Mouse (Mus musculus) forebrain, embryonic 15.5 days (tissue): ENCODE results near the gene Eci3. TPM values are rescaled to one million over a fixed set of nuclear protein-coding genes. Genes with fewer than 3 reads are reported as not detected.
A peak's percentile ranks its signal among the peaks of the same experiment; 100 is the strongest.
"Not testable (repeated sequence)": the region's sequence is repeated elsewhere in the genome, so short reads cannot be mapped to it uniquely, and the experiment has no call there.

ENCODE experiments used
- ATAC-seq: fragments of 200-750 bp; cut with Nextera tagmentation; replicated peaks from 2 replicates; pipeline ENCODE4 v1.8.0; 2017; ENCODE audit warnings: mild to moderate bottlenecking, moderate TSS enrichment, moderate library complexity
- H3K27ac ChIP-seq: fragments of 300-500 bp; sonication (generic); replicated peaks from 2 replicates; pipeline ENCODE4 v1.5.1; 2015; ENCODE audit warnings: mild to moderate bottlenecking, inconsistent platforms
- H3K27me3 ChIP-seq: fragments of 300-500 bp; sonication (generic); 2 replicates; pipeline ENCODE4 v1.6.1; 2015; ENCODE audit warnings: inconsistent platforms
- H3K36me3 ChIP-seq: fragments of 300-500 bp; sonication (generic); 2 replicates; pipeline ENCODE4 v1.6.1; 2015; ENCODE audit warnings: mild to moderate bottlenecking, inconsistent platforms
- H3K4me1 ChIP-seq: fragments of 300-500 bp; sonication (generic); 2 replicates; pipeline ENCODE4 v1.6.1; 2015; ENCODE audit warnings: inconsistent platforms
- H3K4me2 ChIP-seq: fragments of 300-500 bp; sonication (generic); replicated peaks from 2 replicates; pipeline ENCODE4 v1.6.1; 2015; ENCODE audit warnings: mild to moderate bottlenecking, inconsistent platforms
- H3K4me3 ChIP-seq: fragments of 300-500 bp; sonication (generic); 2 replicates; pipeline ENCODE4 v1.5.1; 2015; ENCODE audit warnings: mild to moderate bottlenecking, inconsistent platforms
- H3K9ac ChIP-seq: fragments of 300-500 bp; sonication (generic); replicated peaks from 2 replicates; pipeline ENCODE4 v1.6.1; 2015; ENCODE audit warnings: mild to moderate bottlenecking, inconsistent platforms
- H3K9me3 ChIP-seq: fragments of 300-500 bp; sonication (generic); 2 replicates; pipeline ENCODE4 v1.6.1; 2016; ENCODE audit warnings: inconsistent platforms
- WGBS: fragments of 180-500 bp; shearing (Covaris S2); methylation state at CpG from one replicate; pipeline ENCODE4 v1.1.7; 2015; ENCODE audit warnings: mixed read lengths; 5-methylcytosine and 5-hydroxymethylcytosine counted together
- polyA plus RNA-seq: library from polyadenylated mRNA; unstranded; fragments of >200 nt; fragmentation: Nextera tagmentation; extraction: Ambion mirVana; gene quantifications from 2 replicates; pipeline ENCODE4 v1.2.1, GENCODE M21; 2015

Gene Eci3
- polyA plus RNA-seq, 1 experiment from 2014 or later: 0.15 TPM

DNA sequence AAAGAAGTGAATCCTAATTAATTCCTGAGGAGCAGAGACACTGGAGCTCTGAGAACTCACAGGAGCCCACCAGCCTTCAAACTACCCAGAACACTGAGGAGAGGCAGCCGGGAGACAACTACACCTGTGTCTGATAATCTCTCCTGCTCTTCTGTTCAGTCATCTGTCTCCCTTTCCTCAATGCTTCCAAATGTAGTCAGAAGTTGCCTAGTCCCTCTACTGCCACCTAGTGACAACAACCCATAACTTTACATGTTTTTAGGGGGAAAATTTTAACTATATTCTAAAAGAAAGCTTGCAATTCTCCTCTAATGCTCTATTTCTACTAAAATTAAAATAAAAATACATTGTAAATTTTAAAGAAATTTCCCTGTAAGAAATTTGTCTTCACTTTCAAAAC lies 9.5 kb upstream of the Eci3 start:
- no peaks in the 10 kb centered on the region for H3K9me3 ChIP-seq
- 43% methylated on average over 1 of the region's 1 CpGs for WGBS

DNA sequence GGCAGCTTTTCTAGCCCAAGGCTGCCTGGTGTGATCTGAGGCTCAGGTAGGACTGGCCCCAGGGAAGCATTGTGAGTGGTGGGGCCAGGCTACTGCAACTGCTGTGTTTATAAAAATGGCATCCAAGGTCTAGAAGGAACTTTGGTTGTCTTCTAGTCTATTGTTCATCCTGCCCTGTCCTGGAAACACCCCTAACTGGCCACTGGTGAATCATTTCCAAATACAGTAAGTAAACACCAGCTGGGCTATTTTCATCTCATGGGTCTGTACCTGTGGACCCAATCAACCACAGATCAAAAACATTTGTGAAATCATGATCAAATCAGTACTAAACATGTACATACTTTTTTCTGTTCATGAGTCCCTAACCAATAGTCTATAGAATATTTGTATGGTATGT lies 8.8 kb upstream of the Eci3 start:
- not testable (repeated sequence) for H3K4me1 ChIP-seq, H3K9ac ChIP-seq, ATAC-seq, H3K4me2 ChIP-seq, H3K9me3 ChIP-seq, H3K27me3 ChIP-seq, H3K27ac ChIP-seq, H3K4me3 ChIP-seq
- H3K36me3 ChIP-seq: peaks cover 10% of the 10 kb centered on the region

More for the DNA sequence above, 9.5 kb upstream of the Eci3 start:
- Histone ChIP-seq H3K9ac (no peak overlapping the region), H3K27me3 (no peaks in the 10 kb centered on the region), H3K36me3 (peaks cover 17% of the 10 kb centered on the region), H3K4me1 (no peaks in the 10 kb centered on the region), H3K4me2 (no peak overlapping the region), H3K27ac (no peak overlapping the region), H3K4me3 (no peak overlapping the region)
- ATAC-seq: no peak

DNA sequence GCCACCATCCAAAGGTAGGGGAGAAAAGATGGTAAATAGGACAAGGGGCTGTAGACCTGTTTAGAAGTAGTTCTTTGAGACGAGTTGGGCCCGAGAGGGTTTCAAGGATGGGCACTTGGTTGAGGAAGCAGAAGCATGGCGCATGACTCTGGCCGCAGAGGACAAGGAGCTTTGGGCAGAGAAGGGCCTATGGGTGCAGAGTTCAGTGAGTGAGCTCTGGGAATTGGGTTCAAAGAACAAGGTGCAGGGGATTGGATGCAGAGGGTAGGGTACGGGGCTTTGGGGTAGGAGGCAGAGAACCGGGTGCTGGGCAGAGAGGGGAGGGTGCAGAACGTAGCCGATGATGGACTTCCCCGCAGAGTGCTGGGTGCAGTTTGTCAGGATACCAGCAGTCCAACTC lies 2.0 kb upstream of the Eci3 start:
- WGBS: 75% methylated on average over 9 of the region's 9 CpGs
- H3K27ac ChIP-seq, H3K4me2 ChIP-seq, H3K4me3 ChIP-seq, H3K36me3 ChIP-seq, H3K27me3 ChIP-seq, H3K9me3 ChIP-seq, ATAC-seq, H3K9ac ChIP-seq: not testable (repeated sequence)
- H3K4me1 ChIP-seq: peaks cover 17% of the 10 kb centered on the region

DNA sequence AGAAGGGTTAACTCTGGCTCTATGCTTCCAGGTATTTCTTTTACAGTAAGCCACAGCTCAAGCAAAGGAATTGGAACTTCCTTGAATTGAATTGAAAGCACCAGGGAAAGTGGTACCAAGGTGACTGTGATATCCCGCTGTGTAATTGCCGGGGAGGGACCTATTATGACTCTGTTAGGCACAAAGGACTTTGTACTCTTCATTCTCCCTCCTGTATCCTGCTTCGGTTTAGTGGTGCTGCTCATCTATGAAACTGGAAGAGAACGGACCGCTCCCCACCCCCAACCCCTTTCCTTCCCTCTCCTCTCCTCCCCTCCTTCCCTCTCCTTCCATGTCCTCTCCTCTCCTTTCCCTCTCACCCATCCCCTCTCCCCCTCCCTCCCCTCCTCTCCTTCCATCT lies 1.3 kb upstream of the Eci3 start:
- 5% methylated on average over 5 of the region's 5 CpGs for WGBS
- no peaks in the 10 kb centered on the region for H3K9me3 ChIP-seq
- ATAC-seq: no peak
- no peak overlapping the region for H3K27ac ChIP-seq
- H3K36me3 ChIP-seq: no peaks in the 10 kb centered on the region
- peak overlapping the region; percentile 65 for H3K4me2 ChIP-seq
- peak overlapping the region; percentile 39 for H3K4me3 ChIP-seq
- peaks cover 9% of the 10 kb centered on the region; the same call in 1 of the 2 replicates for H3K27me3 ChIP-seq
- no peak overlapping the region for H3K9ac ChIP-seq
- H3K4me1 ChIP-seq: peaks cover 17% of the 10 kb centered on the region

DNA sequence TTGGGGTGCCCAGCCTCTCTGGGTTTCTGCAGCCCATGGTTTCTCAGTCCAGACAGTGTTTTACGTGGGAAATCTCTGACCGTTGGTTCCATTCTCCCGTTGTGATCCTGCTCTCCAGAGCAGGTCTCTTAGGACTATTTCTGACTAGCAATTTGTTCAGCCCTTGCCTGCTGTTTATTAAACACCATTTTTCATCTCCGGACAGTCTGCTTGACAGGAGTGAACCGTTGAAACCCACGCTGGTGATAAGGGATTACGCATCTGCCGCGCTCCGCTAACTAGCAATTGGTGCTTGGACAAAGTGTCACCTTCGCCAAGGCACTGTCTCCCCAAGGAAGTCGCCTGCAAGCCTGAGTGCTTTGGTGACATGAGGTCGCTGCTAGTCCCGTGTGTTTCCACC lies 809 bp upstream of the Eci3 start:
- H3K36me3 ChIP-seq: no peaks in the 10 kb centered on the region
- 5% methylated on average over 14 of the region's 14 CpGs for WGBS
- H3K27me3 ChIP-seq: peaks cover 9% of the 10 kb centered on the region; the same call in 1 of the 2 replicates
- peak overlapping the region; percentile 65 for H3K4me2 ChIP-seq
- peak overlapping the region; percentile 24; the same call in 1 of the 2 replicates for H3K9ac ChIP-seq
- H3K4me3 ChIP-seq: peak overlapping the region; percentile 39
- ATAC-seq: no peak
- no peaks in the 10 kb centered on the region for H3K9me3 ChIP-seq
- H3K27ac ChIP-seq: no peak overlapping the region
- peaks cover 17% of the 10 kb centered on the region for H3K4me1 ChIP-seq

DNA sequence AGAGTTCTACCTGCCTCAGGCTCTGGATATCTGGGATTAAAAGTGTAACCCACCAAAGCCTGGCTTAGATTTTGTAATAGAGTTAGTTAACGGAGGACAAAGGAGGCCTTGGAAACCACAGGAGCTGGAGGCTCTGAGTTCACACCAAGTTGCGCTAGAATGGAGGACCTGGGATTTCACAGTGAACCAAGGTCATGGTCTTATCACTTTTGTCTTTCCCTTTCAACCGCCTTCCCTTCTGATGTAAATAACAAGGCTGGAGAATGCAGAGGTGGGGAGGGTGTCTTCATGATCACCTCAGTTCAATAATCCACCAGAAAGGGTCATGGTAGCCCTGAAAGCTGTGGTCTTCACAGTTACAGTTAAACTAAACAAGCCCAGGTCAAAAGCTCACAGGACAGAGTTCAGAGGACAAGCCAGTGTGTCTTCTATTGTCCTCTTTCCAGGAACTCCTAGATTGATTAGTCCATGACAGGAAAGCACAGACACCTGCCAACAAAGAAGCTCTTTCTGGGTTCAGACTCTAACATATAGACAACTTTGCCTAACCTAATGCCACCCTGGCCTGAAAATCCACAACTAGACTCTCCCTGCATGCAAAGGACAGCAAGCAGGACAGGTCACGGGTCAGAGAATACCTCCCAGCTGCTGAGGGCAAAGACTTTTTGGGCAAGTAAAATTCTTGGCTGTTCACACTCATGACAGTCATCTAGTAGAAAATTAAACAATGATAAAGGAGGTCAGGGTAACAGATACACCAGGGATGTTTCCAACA lies 2.4 kb downstream of the Eci3 start:
- no peak for ATAC-seq
- Histone ChIP-seq H3K36me3 (no peaks in the 10 kb centered on the region), H3K9ac (no peak overlapping the region), H3K4me3 (no peak overlapping the region), H3K9me3 (no peaks in the 10 kb centered on the region), H3K4me1 (peaks cover 17% of the 10 kb centered on the region), H3K27ac (no peak overlapping the region), H3K4me2 (no peak overlapping the region), H3K27me3 (peaks cover 9% of the 10 kb centered on the region; the same call in 1 of the 2 replicates)
- 92% methylated on average over 4 of the region's 4 CpGs for WGBS

DNA sequence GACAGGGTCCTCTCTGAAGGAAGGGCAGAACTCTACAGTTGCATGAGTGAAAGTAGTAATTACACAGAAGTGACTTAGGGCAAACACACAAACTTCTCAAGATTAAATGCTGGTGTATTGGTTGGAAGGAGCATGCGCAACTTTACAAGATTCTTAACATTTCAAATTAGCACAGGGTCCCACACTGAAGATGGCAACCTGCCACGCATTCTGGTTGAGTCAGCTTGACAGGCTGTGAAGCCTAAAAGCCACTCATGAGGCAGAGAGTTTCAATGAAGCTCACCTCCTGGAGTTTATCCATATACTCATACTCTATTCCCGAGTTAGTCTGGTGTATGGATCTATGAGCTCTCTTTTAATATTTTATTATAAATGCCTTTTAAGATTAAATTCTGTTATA lies 5.5 kb downstream of the Eci3 start:
- H3K4me1 ChIP-seq, H3K4me3 ChIP-seq, H3K9ac ChIP-seq, H3K27ac ChIP-seq, H3K27me3 ChIP-seq, H3K36me3 ChIP-seq, H3K4me2 ChIP-seq, H3K9me3 ChIP-seq, ATAC-seq: not testable (repeated sequence)
- 74% methylated on average over 3 of the region's 3 CpGs for WGBS

DNA sequence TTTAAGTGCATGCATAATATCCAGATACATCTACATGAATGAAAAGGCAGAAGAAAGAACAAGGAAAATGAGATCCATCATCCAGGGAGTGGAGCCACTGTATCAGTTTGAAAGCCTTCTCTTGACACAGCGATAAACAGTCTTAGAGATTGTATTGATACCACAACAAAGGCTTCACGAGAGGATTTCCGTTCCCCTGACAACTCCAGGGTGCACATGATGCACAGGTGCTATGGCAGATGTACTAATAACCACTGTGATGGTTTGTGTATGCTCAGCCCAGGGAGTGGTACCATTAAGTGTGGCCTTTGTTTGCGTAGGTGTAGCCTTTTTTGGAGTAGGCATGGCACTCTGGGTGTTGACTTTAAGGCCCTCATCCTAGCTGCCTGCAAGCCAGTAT lies 6.7 kb downstream of the Eci3 start:
- no peak for ATAC-seq
- H3K9ac ChIP-seq: no peak overlapping the region
- no peak overlapping the region for H3K4me3 ChIP-seq
- no peaks in the 10 kb centered on the region for H3K27me3 ChIP-seq
- H3K9me3 ChIP-seq: no peaks in the 10 kb centered on the region
- no peak overlapping the region for H3K27ac ChIP-seq
- WGBS: 86% methylated on average over 4 of the region's 4 CpGs
- no peaks in the 10 kb centered on the region for H3K4me1 ChIP-seq
- no peak overlapping the region for H3K4me2 ChIP-seq
- no peaks in the 10 kb centered on the region for H3K36me3 ChIP-seq

DNA sequence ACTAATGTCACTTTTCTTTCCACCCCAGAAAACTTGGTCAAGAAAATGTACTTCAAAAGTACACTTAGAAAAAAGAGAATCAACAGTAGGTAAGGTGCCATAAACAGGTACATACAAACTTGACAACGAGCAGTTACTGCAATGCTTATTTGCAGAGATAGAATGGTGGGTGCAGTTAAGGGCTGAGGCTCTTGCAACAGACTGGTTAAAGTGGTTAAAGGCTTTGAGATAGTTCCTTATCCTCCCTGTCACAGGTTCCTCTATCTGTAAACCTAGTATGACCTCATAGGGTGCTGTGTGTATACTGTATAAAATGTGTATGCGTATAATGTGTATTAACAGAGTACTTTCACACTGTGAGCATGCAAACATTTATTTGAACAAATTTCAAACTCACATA lies 12.2 kb downstream of the Eci3 start:
- not testable (repeated sequence) for H3K9me3 ChIP-seq, H3K4me3 ChIP-seq, H3K9ac ChIP-seq, ATAC-seq, H3K4me2 ChIP-seq, H3K27me3 ChIP-seq, H3K36me3 ChIP-seq, H3K4me1 ChIP-seq, H3K27ac ChIP-seq
- WGBS: 95% methylated on average over 2 of the region's 2 CpGs

DNA sequence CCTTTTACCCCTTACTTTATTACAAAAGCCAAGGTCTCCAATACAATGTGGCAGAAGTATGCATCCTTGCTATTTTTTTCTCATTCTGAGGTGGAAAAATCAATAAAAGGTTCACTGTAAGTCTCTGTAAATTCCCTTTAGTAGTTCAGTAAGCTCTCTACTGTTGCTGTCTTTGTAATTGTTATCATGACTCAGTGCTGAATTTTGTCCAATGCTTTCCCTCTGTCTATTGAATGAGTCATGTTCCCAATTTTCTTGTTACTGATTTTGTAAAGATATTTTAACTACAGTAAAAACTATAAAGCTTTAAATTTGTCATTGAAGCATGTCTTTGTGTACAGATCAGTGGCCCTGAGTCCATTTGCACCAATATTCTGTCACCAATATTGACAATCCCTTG lies 21.2 kb downstream of the Eci3 start:
- no peaks in the 10 kb centered on the region for H3K9me3 ChIP-seq
- no peak overlapping the region for H3K4me3 ChIP-seq
- ATAC-seq: no peak
- no peak overlapping the region for H3K4me2 ChIP-seq
- no peak overlapping the region for H3K27ac ChIP-seq
- H3K4me1 ChIP-seq: no peaks in the 10 kb centered on the region
- H3K36me3 ChIP-seq: no peaks in the 10 kb centered on the region
- no peak overlapping the region for H3K9ac ChIP-seq
- no peaks in the 10 kb centered on the region for H3K27me3 ChIP-seq

DNA sequence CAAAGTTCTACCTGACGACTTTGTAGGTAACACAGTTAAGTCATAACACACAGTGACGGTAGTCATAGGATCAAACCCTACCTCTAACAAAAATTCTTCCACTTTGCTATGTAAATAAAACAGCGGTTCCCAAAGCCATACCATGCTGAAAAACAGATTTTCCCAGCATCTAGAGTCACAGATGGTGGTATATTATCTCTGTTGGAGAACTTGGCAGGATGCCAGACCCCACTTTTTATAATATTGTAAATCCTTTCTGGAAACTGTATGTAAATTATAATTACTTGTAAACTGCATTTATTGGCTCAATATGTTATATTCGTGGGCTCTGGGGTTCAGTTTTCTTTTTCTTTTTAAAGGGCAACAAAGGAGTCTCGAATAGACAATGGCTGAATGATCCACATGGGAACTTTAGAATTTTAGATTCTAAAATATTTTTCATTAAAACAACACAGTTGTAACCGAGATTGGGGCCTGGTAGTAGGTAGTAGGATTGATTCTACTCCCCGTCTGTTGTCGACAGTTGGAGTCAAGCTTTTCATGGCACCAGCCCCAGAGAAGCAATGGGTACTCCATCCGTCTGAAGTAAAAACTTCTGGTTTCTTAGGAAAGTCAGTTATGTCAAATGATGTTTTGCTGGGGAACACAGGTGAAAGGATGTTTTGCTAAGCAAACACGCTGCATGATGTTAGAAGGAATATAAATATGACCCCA lies 28.5 kb downstream of the Eci3 start:
- 55% methylated on average over 10 of the region's 10 CpGs for WGBS
- Histone ChIP-seq H3K4me2 (no peak overlapping the region), H3K9me3 (no peaks in the 10 kb centered on the region), H3K27me3 (no peaks in the 10 kb centered on the region), H3K4me1 (no peaks in the 10 kb centered on the region), H3K9ac (no peak overlapping the region), H3K27ac (peak overlapping the region; percentile 32; the same call in 1 of the 2 replicates), H3K36me3 (no peaks in the 10 kb centered on the region), H3K4me3 (no peak overlapping the region)
- ATAC-seq: peak; percentile 76

DNA sequence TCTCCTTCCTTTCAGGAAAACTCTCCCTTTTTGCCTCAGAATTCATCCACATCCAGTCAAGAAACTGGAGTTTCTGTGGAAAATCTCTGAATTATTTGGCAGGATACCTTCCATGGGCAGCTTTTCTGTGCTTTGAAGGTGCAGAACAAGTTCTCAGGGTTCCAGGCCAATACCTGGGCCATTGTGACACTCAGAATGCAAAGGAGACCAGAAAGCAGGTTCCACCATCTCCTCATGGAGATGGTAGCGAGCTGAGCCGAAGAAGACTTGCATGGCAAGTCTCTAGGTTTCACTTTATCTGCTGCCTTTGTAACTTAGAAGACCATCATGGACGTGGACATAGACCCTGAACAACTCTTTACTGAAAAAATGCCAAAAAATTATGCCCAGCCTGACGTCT lies 39.4 kb downstream of the Eci3 start, which contains the start of the genes Fam217a and 4933417A18Rik:
TSS of gene Fam217a (minus strand) at position 101 of the 400 bp plus-strand sequence.
TSS of gene 4933417A18Rik (plus strand) at position 200 of the 400 bp plus-strand sequence.
- Histone ChIP-seq H3K27ac (no peak within 1 kb of the TSS), H3K36me3 (no peaks in the 10 kb centered on the region), H3K9me3 (no peaks in the 10 kb centered on the region), H3K9ac (no peak within 1 kb of the TSS), H3K4me1 (no peaks in the 10 kb centered on the region), H3K27me3 (no peaks in the 10 kb centered on the region), H3K4me2 (no peak within 1 kb of the TSS), H3K4me3 (no peak within 1 kb of the TSS)
- 84% methylated on average over 4 of the region's 4 CpGs for WGBS
- ATAC-seq: no peak
